Mouse (Mus musculus) testis, adult 2 months (tissue): ENCODE measurements around the gene Zc3h12c.

Experiments used
- CTCF ChIP-seq: fragments of 200-500 bp; IDR thresholded peaks from 2 replicates; pipeline ENCODE4 v1.5.1; 2012; ENCODE audit warnings: low read depth, mild to moderate bottlenecking, inconsistent platforms, low read length, moderate library complexity; ENCODE audit not compliant: control insufficient read depth, insufficient read depth, insufficient replicate concordance
- POLR2A ChIP-seq: fragments of 200-500 bp; IDR thresholded peaks from 2 replicates; pipeline ENCODE4 v1.6.1; 2012; ENCODE audit warnings: low read depth, mild to moderate bottlenecking, inconsistent platforms, low read length, moderate library complexity; ENCODE audit not compliant: control insufficient read depth

- TF ChIP-seq POLR2A (no peak), CTCF (no peak)
Measured at GRCm38 (mm10) chr9:52149286-52149685, 19.1 kb downstream of the Zc3h12c start.
